Mouse (Mus musculus): ENCODE data around the gene Elmo1.

- no peak for TF ChIP-seq POLR2A (IDR thresholded peaks at IDR 0.05; ENCODE audit: insufficient read depth, low read length)
- no peak for TF ChIP-seq EP300 (IDR thresholded peaks at IDR 0.05; ENCODE audit: insufficient read depth, low read depth, low read length)
These were observed 518.8 kb downstream of the Elmo1 start for GRCm38 (mm10) chr13:20609003-20609688.

All from ES-Bruce4 (cell line).